Mouse (Mus musculus) neural tube, embryonic 12.5 days (tissue): ENCODE results near the gene Ptprn. TPM values are rescaled to one million over a fixed set of nuclear protein-coding genes. Genes with fewer than 3 reads are reported as not detected.

Experiments
- microRNA-seq: library from miRNA; unstranded; fragments of <30 nt; microRNA quantifications from one replicate; pipeline ENCODE4, GENCODE M21; 2017
- polyA plus RNA-seq: library from polyadenylated mRNA; unstranded; fragments of >200 nt; fragmentation: Nextera tagmentation; extraction: Ambion mirVana; gene quantifications from 2 replicates; pipeline ENCODE4 v1.2.1, GENCODE M21; 2016

Gene Ptprn
- polyA plus RNA-seq, 1 experiment from 2014 or later, result 13.8 TPM

Small RNA genes within 50 kb of the gene (microRNA-seq; reads per million reads assigned to microRNA genes)
- gene Gm27943, result not detected

Other genes with a start within 250 kb of the Ptprn start
- 10.7 and 11.5 TPM in 2 replicates for gene Nhej1, start 139.3 kb downstream of the Ptprn start, polyA plus RNA-seq
- not detected in 2 replicates for gene Slc23a3, start 130.6 kb downstream of the Ptprn start, polyA plus RNA-seq
- 70.0 and 72.3 TPM in 2 replicates for gene Cnppd1, start 121.8 kb downstream of the Ptprn start, polyA plus RNA-seq
- gene Retreg2, start 121.7 kb downstream of the Ptprn start, polyA plus RNA-seq, result 94.5 and 96.0 TPM in 2 replicates
- 37.8 and 38.5 TPM in 2 replicates for gene Zfand2b, start 95.9 kb downstream of the Ptprn start, polyA plus RNA-seq
- gene Abcb6, start 84.1 kb downstream of the Ptprn start, polyA plus RNA-seq, result 37.8 and 39.1 TPM in 2 replicates
- gene Ankzf1, start 72.4 kb downstream of the Ptprn start, polyA plus RNA-seq, result 22.2 and 25.2 TPM in 2 replicates
- 41.0 and 41.5 TPM in 2 replicates for gene Atg9a, start 72.3 kb downstream of the Ptprn start, polyA plus RNA-seq
- 17.0 and 18.2 TPM in 2 replicates for gene Glb1l, start 53.7 kb downstream of the Ptprn start, polyA plus RNA-seq
- gene Stk16, start 53.7 kb downstream of the Ptprn start, polyA plus RNA-seq, result 136 and 143 TPM in 2 replicates
- gene Tuba4a, start 44.6 kb downstream of the Ptprn start, polyA plus RNA-seq, result 9.4 and 11.9 TPM in 2 replicates
- gene A630095N17Rik, start 32.4 kb downstream of the Ptprn start, polyA plus RNA-seq, result not detected in 2 replicates
- 49.6 and 54.9 TPM in 2 replicates for gene Dnajb2, start 28.1 kb downstream of the Ptprn start, polyA plus RNA-seq
- gene Resp18, start 13.9 kb upstream of the Ptprn start, polyA plus RNA-seq, result 61.9 and 69.5 TPM in 2 replicates
- gene Dnpep, start 53.5 kb upstream of the Ptprn start, polyA plus RNA-seq, result 193 and 201 TPM in 2 replicates
- 9.3 and 12.7 TPM in 2 replicates for gene Des, start 95.8 kb upstream of the Ptprn start, polyA plus RNA-seq
- 15.8 and 17.1 TPM in 2 replicates for gene Speg, start 110.8 kb upstream of the Ptprn start, polyA plus RNA-seq
- gene Gmppa, start 171.4 kb upstream of the Ptprn start, polyA plus RNA-seq, result 69.9 and 83.5 TPM in 2 replicates
- 22.1 and 24.3 TPM in 2 replicates for gene Asic4, start 185.9 kb upstream of the Ptprn start, polyA plus RNA-seq
- gene Chpf, start 214.8 kb upstream of the Ptprn start, polyA plus RNA-seq, result 43.6 and 43.7 TPM in 2 replicates
- gene Tmem198, start 215.0 kb upstream of the Ptprn start, polyA plus RNA-seq, result 28.9 and 30.4 TPM in 2 replicates
- 49.0 and 50.6 TPM in 2 replicates for gene Obsl1, start 241.9 kb upstream of the Ptprn start, polyA plus RNA-seq
- gene Inha, start 242.6 kb upstream of the Ptprn start, polyA plus RNA-seq, result 7.3 and 10.0 TPM in 2 replicates